Mouse (Mus musculus) cerebellum, adult 18-20 months (tissue): ENCODE measurements around the gene Cers5.
A peak's percentile ranks its signal among the peaks of the same experiment; 100 is the strongest.

Experiments
- DNase-seq, 2 experiments: peaks; one replicate each; pipeline ENCODE4 v3.0.0; 2021

Cers5 gene

GRCm38 (mm10) chr15:99724292-99725021, 48.2 kb downstream of the Cers5 start:
- peak; percentile 64 to 71 for DNase-seq

- peak in 1 of 2 experiments; percentile 55 for DNase-seq
These were observed 49.0 kb downstream of the Cers5 start for GRCm38 (mm10) chr15:99723515-99724291.

- DNase-seq: no peak
These were observed 49.6 kb downstream of the Cers5 start for GRCm38 (mm10) chr15:99723120-99723514.

DNA sequence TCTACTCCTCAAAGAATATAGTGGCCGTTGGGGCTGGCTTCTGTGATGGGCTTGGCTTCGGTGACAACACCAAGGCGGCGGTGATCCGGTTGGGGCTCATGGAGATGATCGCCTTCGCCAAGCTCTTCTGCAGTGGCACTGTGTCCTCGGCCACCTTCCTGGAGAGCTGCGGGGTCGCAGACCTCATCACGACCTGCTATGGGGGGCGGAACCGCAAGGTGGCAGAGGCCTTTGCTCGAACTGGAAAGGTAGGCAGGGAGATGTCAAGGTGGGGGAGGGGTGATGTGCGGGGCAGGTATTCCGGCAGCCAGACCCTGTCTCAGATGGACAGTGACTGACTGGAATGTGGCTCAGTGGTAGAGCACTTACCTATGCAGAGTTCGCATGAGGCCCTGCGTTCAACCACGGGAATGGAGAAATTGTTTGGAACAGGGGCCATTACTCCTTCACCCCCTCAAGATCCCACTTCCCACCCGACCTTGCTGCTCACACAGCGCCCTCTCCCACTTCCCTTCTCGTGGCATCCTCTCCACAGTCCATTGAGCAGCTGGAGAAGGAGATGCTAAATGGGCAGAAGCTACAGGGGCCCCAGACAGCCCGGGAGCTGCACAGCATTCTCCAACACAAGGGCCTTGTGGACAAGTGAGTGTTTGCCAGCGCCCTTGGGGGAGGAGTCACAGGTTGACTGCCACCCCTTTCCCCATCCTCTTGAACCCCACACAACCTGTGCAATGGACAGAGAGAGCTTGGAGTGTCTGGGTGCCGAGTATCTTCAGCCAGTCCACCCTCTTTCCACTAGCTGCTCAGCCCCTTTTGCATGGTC, 50.6 kb downstream of the Cers5 start:
- no peak for DNase-seq

DNA sequence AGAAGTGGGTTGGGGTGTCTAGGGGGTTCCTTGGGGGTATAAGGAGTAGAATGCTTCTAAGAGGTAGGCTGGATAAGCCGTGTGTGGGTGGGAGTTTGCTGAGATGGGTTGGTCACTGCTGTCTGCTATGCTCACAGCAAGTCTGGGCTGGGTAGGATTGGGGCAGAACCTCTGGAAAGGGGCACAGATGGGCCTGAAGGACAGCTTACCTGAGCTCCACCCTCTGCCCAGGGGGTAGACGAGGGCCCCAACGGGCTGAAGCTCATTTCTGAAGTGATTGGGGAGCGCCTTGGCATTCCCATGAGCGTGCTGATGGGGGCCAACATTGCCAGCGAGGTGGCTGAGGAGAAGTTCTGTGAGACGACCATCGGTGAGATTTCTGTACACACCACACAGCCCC, 52.8 kb downstream of the Cers5 start:
- no peak for DNase-seq

GRCm38 (mm10) chr15:99718461-99719021, 54.1 kb downstream of the Cers5 start:
- peak; percentile 64 to 65 for DNase-seq

- DNase-seq: peak; percentile 87 to 90
These were observed 55.0 kb downstream of the Cers5 start, which contains the start of gene Gpd1 for GRCm38 (mm10) chr15:99717386-99718334. Gpd1 (plus strand) TSS chr15:99717515.

DNA sequence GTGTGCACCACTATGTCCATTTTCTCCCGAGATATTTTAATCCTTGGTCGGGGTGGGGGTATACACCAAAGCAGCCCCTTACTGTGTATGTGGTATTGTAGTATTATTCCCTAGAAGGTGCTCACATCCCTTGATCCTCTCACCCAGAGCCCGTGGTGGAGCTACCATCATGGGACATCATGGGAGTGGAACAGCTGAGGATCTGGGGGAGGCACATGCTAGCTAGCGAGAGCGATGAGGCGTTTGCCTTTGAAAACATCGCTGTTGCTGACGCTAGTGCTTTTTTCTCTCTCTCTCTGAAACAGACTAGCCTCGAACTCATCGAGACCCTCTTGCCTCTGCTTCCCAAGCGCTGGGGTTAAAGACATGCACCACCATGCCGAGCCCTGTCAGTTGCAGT, 55.9 kb downstream of the Cers5 start:
- no peak for DNase-seq

DNA sequence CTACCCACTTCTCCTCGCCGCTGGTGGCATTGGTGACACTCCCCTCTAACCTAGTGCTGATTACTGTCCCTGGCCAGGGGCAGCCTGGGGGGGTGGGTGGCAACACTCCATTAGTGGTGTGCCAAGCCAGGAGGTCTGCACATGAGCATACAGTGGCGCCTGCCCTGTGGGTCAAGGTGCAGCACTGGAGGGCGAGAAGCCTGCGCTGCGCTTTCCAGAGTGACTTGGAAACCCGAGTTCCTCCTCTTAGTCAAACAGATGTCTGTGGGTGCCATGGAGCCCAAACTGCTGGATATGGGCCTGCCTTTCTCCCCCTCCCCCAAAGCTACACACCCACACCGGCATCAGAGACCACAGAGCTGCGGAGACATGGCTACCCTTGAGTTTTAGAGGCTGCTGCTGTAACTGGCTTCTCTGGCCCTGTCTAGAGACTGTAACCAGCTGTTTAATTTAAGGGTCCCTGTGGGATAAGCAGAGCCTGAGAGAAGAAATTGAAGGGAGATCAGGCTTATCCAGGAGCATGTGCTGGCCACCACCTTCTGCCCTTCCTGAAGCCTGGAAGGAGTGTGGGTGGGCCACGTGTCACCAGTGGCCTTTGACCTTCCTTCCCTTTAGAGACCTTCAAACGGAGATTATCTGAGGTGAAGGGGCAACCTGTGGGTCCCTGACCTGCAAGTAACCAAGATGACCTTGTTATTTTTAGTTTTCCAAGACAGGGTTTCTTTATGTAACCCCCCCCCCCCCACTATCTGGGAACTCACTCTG, 56.5 kb downstream of the Cers5 start:
- no peak for DNase-seq

GRCm38 (mm10) chr15:99715361-99715865, 57.3 kb downstream of the Cers5 start:
- peak; percentile 60 to 62 for DNase-seq

GRCm38 (mm10) chr15:99714858-99715257, 57.8 kb downstream of the Cers5 start:
- DNase-seq: peak; percentile 90 to 93

- DNase-seq: no peak
These were observed 58.5 kb downstream of the Cers5 start for GRCm38 (mm10) chr15:99714206-99714605.

DNA sequence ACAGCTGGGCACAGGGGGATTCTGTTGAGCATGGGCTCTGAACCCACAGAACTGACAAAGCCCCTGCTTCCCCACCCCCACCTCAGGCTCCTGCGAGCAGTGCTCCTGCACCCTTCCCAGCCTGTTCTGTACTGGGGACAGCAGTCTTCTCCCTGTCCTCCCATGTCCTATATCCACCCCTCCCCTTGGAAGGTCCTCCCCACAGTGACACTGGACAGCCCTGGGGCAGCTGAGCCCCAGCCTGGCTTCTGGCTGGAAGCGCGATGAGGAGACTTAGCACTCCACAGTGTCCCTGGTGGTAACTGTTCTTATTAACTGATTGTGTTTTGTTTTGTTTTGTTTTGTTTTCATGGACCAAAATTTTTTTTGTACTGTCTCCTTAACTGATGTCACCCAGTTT, 59.1 kb downstream of the Cers5 start:
- DNase-seq: no peak

DNA sequence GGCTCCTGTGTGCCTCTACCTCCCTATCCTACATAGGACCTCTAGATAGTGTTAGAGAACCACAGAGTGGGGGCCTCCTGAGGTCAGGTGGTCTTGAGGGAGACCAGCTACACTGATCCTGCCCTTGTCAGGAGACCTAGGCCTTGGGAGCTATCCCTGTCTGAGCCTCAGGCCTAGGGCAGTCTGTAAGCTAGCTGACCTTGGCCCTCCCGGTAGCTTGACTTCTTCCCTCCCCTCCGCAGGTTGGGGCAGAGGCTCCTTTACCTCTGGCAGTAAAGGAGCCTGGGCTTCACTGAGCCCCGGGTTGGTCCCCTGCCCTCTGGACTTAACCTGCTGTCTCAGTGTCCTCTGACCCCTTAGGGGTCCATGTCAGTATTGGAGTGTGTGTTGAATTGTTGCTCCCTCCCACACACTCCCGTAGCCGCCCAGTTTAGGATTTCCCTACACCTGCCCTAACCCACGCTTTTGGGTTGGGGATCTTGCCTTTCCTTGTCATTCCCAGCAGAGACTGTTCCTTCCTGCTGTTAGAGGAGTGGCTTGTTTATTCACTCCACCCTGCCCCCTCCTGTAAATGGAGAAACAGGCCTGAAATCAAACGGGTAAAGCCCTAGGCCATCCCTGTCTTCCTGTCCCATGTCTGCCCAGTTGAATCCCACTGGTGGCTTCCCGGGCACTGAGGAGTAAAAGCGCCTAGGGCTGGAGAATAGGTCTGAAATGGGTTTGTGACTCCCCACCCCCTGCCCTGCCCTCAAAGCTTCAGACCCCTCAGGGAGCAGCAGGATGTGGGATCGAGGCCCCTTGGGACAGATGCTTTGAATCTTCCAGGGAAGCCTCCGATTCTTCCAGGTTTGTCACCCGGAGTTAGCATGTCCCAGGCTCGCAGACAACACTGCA, 59.8 kb downstream of the Cers5 start:
- no peak for DNase-seq

- no peak for DNase-seq
These were observed 61.2 kb downstream of the Cers5 start for GRCm38 (mm10) chr15:99711491-99711890.

DNA sequence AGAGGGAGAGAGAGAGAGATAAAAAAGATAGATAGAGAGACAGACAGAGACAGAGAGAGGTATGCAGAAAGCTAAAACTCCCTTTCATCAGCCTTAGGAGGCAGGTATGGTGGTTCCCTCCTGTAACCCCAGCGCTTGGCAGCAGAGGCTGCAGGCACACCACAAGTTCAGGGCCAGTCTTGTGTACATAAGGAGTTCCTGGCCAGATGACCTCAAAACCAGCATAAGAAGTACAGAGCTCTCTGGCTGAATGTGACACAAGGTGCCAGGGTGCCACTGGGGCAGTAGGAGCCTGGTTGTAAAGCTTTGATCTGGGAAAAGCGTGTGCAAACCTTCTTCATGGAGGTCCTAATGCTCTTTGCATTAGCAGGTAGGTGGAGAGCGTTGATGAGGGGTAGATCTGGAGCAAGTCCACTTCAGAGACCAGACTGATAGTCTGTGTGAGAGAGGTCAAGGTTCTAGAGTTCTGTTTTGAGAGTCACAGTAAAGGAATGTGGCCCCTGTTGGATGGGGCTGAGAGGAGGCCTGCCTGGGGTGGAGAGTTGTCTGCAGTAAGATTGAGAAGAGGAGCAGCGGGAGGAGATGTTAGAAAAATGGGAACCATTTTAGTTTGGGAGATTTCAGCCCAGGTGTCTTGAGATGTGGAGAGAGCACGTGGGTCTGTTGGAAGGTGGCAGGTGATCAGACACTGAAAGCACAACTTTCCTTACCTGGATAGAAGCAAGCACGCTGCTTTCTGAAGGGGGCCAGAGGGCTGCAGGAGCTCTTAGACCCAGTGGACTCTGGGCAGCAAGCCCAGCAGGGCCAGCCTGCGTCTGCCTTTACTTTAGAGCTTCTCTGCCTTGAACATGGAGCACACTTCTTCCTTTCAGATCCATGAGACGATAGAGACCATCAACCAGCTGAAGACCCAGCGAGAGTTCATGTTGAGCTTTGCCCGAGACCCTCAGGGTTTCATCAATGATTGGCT, 62.2 kb downstream of the Cers5 start:
- no peak for DNase-seq

DNA sequence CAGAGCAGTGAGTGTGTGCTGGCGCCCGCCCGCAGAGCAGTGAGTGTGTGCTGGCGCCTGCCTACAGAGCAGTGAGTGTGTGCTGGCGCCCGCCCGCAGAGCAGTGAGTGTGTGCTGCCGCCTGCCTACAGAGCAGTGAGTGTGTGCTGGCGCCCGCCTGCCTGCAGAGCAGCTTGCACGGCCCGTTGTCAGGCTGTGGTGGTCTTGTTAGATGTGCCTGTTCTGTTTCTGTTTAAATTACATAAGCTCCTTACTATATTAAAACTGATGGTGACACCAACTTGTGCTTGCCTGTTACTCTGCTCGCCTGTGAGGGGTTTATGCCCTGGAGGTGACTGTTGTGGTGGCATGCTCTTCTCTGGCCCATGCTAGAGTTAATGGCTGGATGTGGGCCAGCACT, 64.5 kb downstream of the Cers5 start:
- no peak for DNase-seq

GRCm38 (mm10) chr15:99705440-99706048, 67.1 kb downstream of the Cers5 start, which contains the start of gene Gm17349:
Gm17349 (minus strand) TSS chr15:99705490.
- peak; percentile 72 to 83 for DNase-seq
